Mouse (Mus musculus) stomach, postnatal 0 days (tissue): ENCODE measurements at regions not wholly inside any gene's neighbourhood (a gene's known extent, or its start where the extent isn't known, plus 50 kb on each side); places are given as distances from the start of the nearest gene placed in this dataset.

Experiments used
- ATAC-seq: fragments of 200-750 bp; cut with Nextera tagmentation; 2 replicates; pipeline ENCODE4 v1.8.0; 2017; ENCODE audit not compliant: low FRiP score, low TSS enrichment
- DNase-seq: peaks from one replicate; pipeline ENCODE4 v3.0.0-alpha.2; 2016; ENCODE audit warnings: low spot score
- H3K27ac ChIP-seq: fragments of 300-500 bp; sonication (generic); replicated peaks from 2 replicates; pipeline ENCODE4 v1.5.1; 2014; ENCODE audit warnings: mild to moderate bottlenecking, control low read depth
- H3K27me3 ChIP-seq: fragments of 300-500 bp; sonication (generic); 2 replicates; pipeline ENCODE4 v1.6.1; 2014; ENCODE audit warnings: low read length; ENCODE audit not compliant: control insufficient read depth, insufficient read depth
- H3K36me3 ChIP-seq: fragments of 300-500 bp; sonication (generic); 2 replicates; pipeline ENCODE4 v1.6.1; 2014; ENCODE audit warnings: low read length, mixed read lengths; ENCODE audit not compliant: control insufficient read depth, insufficient read depth
- H3K4me1 ChIP-seq: fragments of 300-500 bp; sonication (generic); replicated peaks from 2 replicates; pipeline ENCODE4 v1.6.1; 2014; ENCODE audit warnings: antibody characterized with exemption; ENCODE audit not compliant: control insufficient read depth, insufficient read depth
- H3K4me2 ChIP-seq: fragments of 300-500 bp; sonication (generic); replicated peaks from 2 replicates; pipeline ENCODE4 v1.6.1; 2014; ENCODE audit warnings: low read depth, mild to moderate bottlenecking, control low read depth, moderate library complexity
- H3K4me3 ChIP-seq: fragments of 300-500 bp; sonication (generic); 2 replicates; pipeline ENCODE4 v1.5.1; 2014; ENCODE audit warnings: low read depth, low read length, control low read depth
- H3K9ac ChIP-seq: fragments of 300-500 bp; sonication (generic); 2 replicates; pipeline ENCODE4 v1.6.1; 2014; ENCODE audit warnings: mild to moderate bottlenecking, low read length, control low read depth, mixed read lengths
- H3K9me3 ChIP-seq: fragments of 300-500 bp; sonication (generic); 2 replicates; pipeline ENCODE4 v1.6.1; 2016; ENCODE audit warnings: low read length; ENCODE audit not compliant: control insufficient read depth
- CTCF ChIP-seq: IDR thresholded peaks from 2 replicates; pipeline ENCODE4 v1.5.1; 2016; ENCODE audit warnings: antibody characterized with exemption, low read depth, mild to moderate bottlenecking, moderate library complexity
- EP300 ChIP-seq: optimal IDR thresholded peaks from 2 replicates; pipeline ENCODE3; 2016; ENCODE audit warnings: antibody characterized with exemption
- WGBS: fragments of 180-500 bp; shearing (Covaris S2); extraction: QIAGEN DNeasy Blood & Tissue Kit; methylation state at CpG from one replicate; pipeline ENCODE4 v1.1.7; 2014; 5-methylcytosine and 5-hydroxymethylcytosine counted together

- Histone ChIP-seq H3K4me3 (no peak overlapping the region), H3K27ac (no peak overlapping the region), H3K27me3 (no peaks in the 10 kb centered on the region), H3K4me2 (no peak overlapping the region), H3K9me3 (no peaks in the 10 kb centered on the region), H3K4me1 (no peaks in the 10 kb centered on the region), H3K9ac (no peak overlapping the region), H3K36me3 (no peaks in the 10 kb centered on the region)
- no peak for TF ChIP-seq EP300
- no peak for TF ChIP-seq CTCF
- no peak for ATAC-seq
- no peak for DNase-seq
These were observed 1550.2 kb upstream of the Acvr2a start for GRCm38 (mm10) chr2:47263690-47264089.

DNA sequence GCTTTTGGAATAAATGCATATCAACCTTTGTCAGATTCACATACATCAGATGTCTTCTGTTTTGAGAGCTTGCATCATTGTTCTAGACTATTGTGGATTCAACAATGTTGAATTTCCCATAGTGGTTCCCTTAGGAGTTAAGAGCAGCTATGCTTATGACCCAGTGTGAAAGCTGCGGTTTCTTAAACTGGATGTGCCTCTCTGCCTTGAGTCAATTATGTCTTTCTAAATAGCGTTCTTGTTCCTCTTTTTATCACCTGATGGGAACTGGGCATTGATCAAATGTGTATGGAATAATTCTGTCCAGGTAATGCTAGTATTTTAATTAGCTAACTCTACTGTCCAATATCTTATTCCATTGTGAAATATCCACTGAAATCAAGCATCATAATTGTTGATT is 1548.0 kb upstream of the Acvr2a start:
- H3K9me3 ChIP-seq = no peaks in the 10 kb centered on the region
- no peak for ATAC-seq
- H3K9ac ChIP-seq = no peak overlapping the region
- no peaks in the 10 kb centered on the region for H3K4me1 ChIP-seq
- H3K27ac ChIP-seq = no peak overlapping the region
- DNase-seq = no peak
- no peaks in the 10 kb centered on the region for H3K27me3 ChIP-seq
- H3K4me2 ChIP-seq = no peak overlapping the region
- WGBS = 85% methylated on average over 2 of the region's 2 CpGs
- H3K4me3 ChIP-seq = no peak overlapping the region
- no peak for TF ChIP-seq EP300
- no peak for TF ChIP-seq CTCF
- no peaks in the 10 kb centered on the region for H3K36me3 ChIP-seq

DNA sequence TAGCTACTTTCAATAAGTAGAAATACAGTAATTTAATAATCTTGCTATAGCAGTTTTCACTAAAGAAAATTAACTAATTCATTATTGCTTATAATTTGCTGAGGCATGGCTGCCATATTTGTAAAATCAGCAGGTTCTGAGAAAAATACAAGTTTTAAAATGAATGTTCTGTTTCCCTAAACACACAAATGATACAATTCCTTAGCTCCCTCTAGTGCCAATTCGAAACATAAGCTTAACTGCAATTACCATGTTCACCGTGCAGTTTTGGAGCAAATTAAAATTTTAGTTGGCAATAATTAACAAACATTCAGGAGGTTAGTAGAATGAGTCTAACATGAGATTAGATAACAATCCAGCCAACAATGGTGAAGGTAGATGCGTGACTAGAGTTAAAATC is 1518.4 kb upstream of the Acvr2a start:
- Histone ChIP-seq H3K27me3 (no peaks in the 10 kb centered on the region), H3K36me3 (no peaks in the 10 kb centered on the region), H3K27ac (no peak overlapping the region), H3K9me3 (no peaks in the 10 kb centered on the region), H3K4me2 (no peak overlapping the region), H3K4me3 (no peak overlapping the region), H3K9ac (no peak overlapping the region), H3K4me1 (no peaks in the 10 kb centered on the region)
- WGBS = 25% methylated on average over 3 of the region's 3 CpGs
- ATAC-seq (no peak), DNase-seq (no peak)
- TF ChIP-seq CTCF (peak; percentile 76), EP300 (no peak)

GRCm38 (mm10) chr2:47302056-47302455 is 1511.9 kb upstream of the Acvr2a start:
- no peak overlapping the region for H3K27ac ChIP-seq
- H3K4me3 ChIP-seq = no peak overlapping the region
- WGBS = 77% methylated on average over 6 of the region's 6 CpGs
- no peaks in the 10 kb centered on the region for H3K36me3 ChIP-seq
- no peaks in the 10 kb centered on the region for H3K9me3 ChIP-seq
- TF ChIP-seq CTCF (no peak), EP300 (no peak)
- no peak overlapping the region for H3K4me2 ChIP-seq
- H3K9ac ChIP-seq = no peak overlapping the region
- H3K27me3 ChIP-seq = no peaks in the 10 kb centered on the region
- H3K4me1 ChIP-seq = no peaks in the 10 kb centered on the region
- DNase-seq = no peak
- no peak for ATAC-seq

DNA sequence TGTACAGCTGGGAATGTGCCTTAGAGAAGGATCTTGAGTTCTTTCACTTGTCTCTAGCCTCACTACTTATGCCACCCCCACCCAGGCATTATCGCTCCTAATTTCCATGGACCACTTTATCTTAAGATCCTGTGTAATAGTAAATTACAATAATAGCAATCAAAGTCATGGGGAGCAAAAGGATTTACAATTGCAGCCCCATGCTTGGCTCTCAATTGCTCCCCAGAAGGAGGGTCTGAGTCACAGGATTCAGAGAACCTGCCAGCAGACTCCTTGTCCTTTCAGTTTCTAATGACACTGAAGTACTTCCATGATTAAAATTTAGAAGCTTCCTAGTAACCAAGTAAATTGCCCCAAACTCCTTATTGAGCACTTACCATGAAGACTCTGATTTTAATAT is 1483.3 kb upstream of the Acvr2a start:
- no peaks in the 10 kb centered on the region for H3K36me3 ChIP-seq
- ATAC-seq (no peak), DNase-seq (no peak)
- H3K27me3 ChIP-seq = no peaks in the 10 kb centered on the region
- H3K27ac ChIP-seq = no peak overlapping the region
- no peak overlapping the region for H3K9ac ChIP-seq
- no peak overlapping the region for H3K4me3 ChIP-seq
- no peaks in the 10 kb centered on the region for H3K9me3 ChIP-seq
- no peak overlapping the region for H3K4me2 ChIP-seq
- WGBS = 61% methylated on average over 1 of the region's 1 CpGs
- TF ChIP-seq EP300 (no peak), CTCF (no peak)
- no peaks in the 10 kb centered on the region for H3K4me1 ChIP-seq

DNA sequence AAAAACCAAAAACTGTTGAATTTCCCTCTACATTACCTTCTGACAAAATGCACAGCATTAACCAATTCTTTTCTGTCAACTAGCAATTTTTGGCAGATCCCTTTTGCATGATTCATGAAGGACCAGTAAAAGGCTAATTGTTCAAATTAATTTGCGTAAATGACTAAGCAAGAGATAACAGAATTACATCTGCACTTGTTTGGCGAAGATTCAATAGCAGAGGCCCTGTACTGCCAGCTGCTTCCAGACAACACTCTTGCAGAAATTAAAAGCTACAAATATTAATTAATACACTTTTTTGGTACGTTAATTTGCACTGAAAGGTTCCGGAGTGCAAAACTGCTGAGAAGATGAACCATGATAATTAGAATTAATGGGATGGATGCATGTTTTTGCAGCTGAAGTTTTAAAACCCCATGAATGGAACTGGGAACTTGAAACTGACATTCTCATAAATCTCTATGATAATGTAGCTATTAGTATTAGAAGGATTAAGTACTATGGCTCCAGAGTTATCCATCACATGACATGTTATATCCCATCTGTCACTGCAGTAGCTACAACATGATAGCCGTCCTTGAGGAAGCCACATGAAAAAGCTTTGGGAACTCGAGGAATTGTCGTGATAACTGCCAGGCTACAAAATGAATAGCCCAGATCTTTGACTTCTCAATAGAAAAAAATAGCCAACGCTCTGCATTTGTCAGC is 1479.3 kb upstream of the Acvr2a start:
- Histone ChIP-seq H3K27me3 (no peaks in the 10 kb centered on the region), H3K27ac (no peak overlapping the region), H3K4me3 (no peak overlapping the region), H3K36me3 (no peaks in the 10 kb centered on the region), H3K9ac (no peak overlapping the region), H3K4me2 (no peak overlapping the region), H3K4me1 (no peaks in the 10 kb centered on the region), H3K9me3 (no peaks in the 10 kb centered on the region)
- DNase-seq = no peak
- no peak for ATAC-seq
- TF ChIP-seq CTCF (no peak), EP300 (no peak)
- WGBS = 37% methylated on average over 8 of the region's 8 CpGs
